Mouse (Mus musculus): ENCODE measurements at regions not wholly inside any gene's neighbourhood (a gene's known extent, or its start where the extent isn't known, plus 50 kb on each side); places are given as distances from the start of the nearest gene placed in this dataset.

DNA sequence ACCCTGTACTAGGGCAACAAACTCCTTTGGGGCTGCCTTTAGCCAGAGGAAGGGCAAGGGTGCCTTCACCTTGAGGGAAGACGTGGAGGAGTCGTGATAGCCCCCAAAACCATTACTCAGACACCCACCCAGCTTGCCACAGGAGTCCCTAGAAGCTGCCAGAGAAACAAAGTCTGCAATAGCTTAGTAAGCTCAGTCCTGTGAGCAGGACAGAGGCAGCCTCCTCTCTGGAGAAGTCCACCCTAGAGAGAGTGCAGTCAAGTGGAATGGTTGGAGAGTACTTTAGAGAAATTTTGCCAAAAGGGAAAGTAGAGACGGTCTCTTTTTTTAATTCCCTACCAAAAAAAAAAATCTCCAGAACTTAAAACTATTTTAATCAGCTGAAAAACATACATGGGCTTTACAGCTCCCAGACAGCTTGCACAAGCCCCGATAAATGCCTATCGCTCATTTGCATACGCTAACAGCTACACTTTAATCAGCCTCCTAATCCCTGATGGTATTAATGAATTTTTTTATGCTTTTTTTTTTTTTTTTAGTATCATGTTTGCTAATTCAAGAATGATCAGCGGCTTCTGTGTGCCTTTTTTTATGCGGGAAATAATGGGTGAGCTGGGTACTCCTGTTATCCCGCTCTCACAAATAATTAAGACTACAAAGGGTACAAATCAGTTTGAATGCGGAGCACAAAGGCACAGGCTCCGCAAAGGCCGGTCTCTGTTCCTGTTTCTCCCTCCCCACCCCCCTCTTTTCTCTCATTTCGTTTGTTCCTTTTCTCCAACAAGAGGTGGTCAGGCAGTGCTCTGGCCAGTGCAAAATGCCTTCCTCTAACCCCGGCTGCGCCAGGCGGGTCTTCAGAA, 219.8 kb downstream of the Il20rb start:
- no peak for ATAC-seq (ENCODE audit: low FRiP score, low read depth)
- no peak for DNase-seq (ENCODE audit: low spot score)
- Histone ChIP-seq H3K4me2 (replicated peaks; ENCODE audit: low read depth, low read length, severe bottlenecking) (no peak overlapping the region), H3K9ac (ENCODE audit: low read depth, low read length, severe bottlenecking) (no peak overlapping the region), H3K9me3 (ENCODE audit: control insufficient read depth, low read length) (no peaks in the 10 kb centered on the region), H3K4me1 (ENCODE audit: control insufficient read depth, insufficient read depth, low read length) (no peaks in the 10 kb centered on the region), H3K27ac (replicated peaks; ENCODE audit: low read depth, low read length) (no peak overlapping the region), H3K27me3 (ENCODE audit: control insufficient read depth, insufficient read depth, low read length) (no peaks in the 10 kb centered on the region), H3K4me3 (replicated peaks; ENCODE audit: low read length) (no peak overlapping the region), H3K36me3 (ENCODE audit: control insufficient read depth, insufficient read depth, low read length) (no peaks in the 10 kb centered on the region)
- no peak for TF ChIP-seq POLR2A (IDR thresholded peaks at IDR 0.05; ENCODE audit: borderline replicate concordance, extremely low read depth, insufficient read depth, insufficient read length)
- 38% methylated on average over 16 of the region's 16 CpGs for WGBS

DNA sequence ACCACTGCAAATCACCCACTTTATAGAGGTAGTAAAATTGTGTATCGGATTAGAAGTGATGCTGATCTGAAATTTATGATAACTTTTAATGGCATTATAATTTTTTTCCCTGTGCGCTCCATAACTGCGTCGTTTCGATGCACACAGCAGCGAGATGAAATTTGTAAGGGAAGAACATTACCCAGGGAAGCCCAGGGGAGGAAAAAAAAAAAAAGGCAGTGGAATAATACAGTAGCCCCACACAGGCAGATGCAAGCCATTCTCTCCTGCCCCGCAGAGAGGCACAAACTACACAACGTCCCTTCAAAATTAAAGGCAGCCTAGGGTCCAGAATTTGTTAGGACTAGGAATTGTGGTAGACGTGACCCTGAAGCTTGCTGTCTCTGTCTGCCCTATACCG, 234.2 kb downstream of the Il20rb start:
- Histone ChIP-seq H3K4me3 (replicated peaks; ENCODE audit: low read length) (no peak overlapping the region), H3K4me2 (replicated peaks; ENCODE audit: low read depth, low read length, severe bottlenecking) (no peak overlapping the region), H3K27ac (replicated peaks; ENCODE audit: low read depth, low read length) (no peak overlapping the region), H3K4me1 (ENCODE audit: control insufficient read depth, insufficient read depth, low read length) (no peaks in the 10 kb centered on the region), H3K9ac (ENCODE audit: low read depth, low read length, severe bottlenecking) (no peak overlapping the region), H3K9me3 (ENCODE audit: control insufficient read depth, low read length) (no peaks in the 10 kb centered on the region), H3K36me3 (ENCODE audit: control insufficient read depth, insufficient read depth, low read length) (no peaks in the 10 kb centered on the region), H3K27me3 (ENCODE audit: control insufficient read depth, insufficient read depth, low read length) (no peaks in the 10 kb centered on the region)
- 44% methylated on average over 10 of the region's 10 CpGs for WGBS
- no peak for TF ChIP-seq POLR2A (IDR thresholded peaks at IDR 0.05; ENCODE audit: borderline replicate concordance, extremely low read depth, insufficient read depth, insufficient read length)
- DNase-seq (ENCODE audit: low spot score) = no peak
- ATAC-seq (ENCODE audit: low FRiP score, low read depth) = no peak

All from limb, embryonic 14.5 days (tissue).